Mouse (Mus musculus) lung, postnatal 0 days (tissue): ENCODE data around the gene Pik3r5. TPM values are rescaled to one million over a fixed set of nuclear protein-coding genes. Genes with fewer than 3 reads are reported as not detected.

ENCODE experiments used
- ATAC-seq: fragments of 200-750 bp; cut with Nextera tagmentation; 2 replicates; pipeline ENCODE4 v1.8.0; 2017; ENCODE audit warnings: moderate library complexity
- DNase-seq: peaks from one replicate; pipeline ENCODE4 v3.0.0-alpha.2; 2016; ENCODE audit warnings: low spot score
- H3K27ac ChIP-seq: fragments of 300-500 bp; sonication (generic); 2 replicates; pipeline ENCODE4 v1.5.1; 2014; ENCODE audit warnings: antibody characterized with exemption, mild to moderate bottlenecking, low read length, mixed read lengths
- H3K27me3 ChIP-seq: fragments of 300-500 bp; sonication (generic); replicated peaks from 2 replicates; pipeline ENCODE4 v1.6.1; 2014; ENCODE audit warnings: low read length, mixed read lengths; ENCODE audit not compliant: insufficient read depth
- H3K36me3 ChIP-seq: fragments of 300-500 bp; sonication (generic); 2 replicates; pipeline ENCODE4 v1.6.1; 2014; ENCODE audit warnings: low read length, mixed read lengths; ENCODE audit not compliant: insufficient read depth
- H3K4me1 ChIP-seq: fragments of 300-500 bp; sonication (generic); 2 replicates; pipeline ENCODE4 v1.6.1; 2014; ENCODE audit warnings: antibody characterized with exemption, low read depth, low read length, mixed read lengths; ENCODE audit not compliant: insufficient read depth
- H3K4me2 ChIP-seq: fragments of 300-500 bp; sonication (generic); replicated peaks from 2 replicates; pipeline ENCODE4 v1.6.1; 2014; ENCODE audit warnings: low read depth, mild to moderate bottlenecking, low read length, moderate library complexity, mixed read lengths
- H3K4me3 ChIP-seq: fragments of 300-500 bp; sonication (generic); 2 replicates; pipeline ENCODE4 v1.5.1; 2014; ENCODE audit warnings: low read depth, low read length
- H3K9ac ChIP-seq: fragments of 300-500 bp; sonication (generic); replicated peaks from 2 replicates; pipeline ENCODE4 v1.6.1; 2014; ENCODE audit warnings: low read depth, mild to moderate bottlenecking
- H3K9me3 ChIP-seq: fragments of 300-500 bp; sonication (generic); 2 replicates; pipeline ENCODE4 v1.6.1; 2016; ENCODE audit warnings: low read length, mixed read lengths
- CTCF ChIP-seq: IDR thresholded peaks from 2 replicates; pipeline ENCODE4 v1.5.1; 2016; ENCODE audit warnings: antibody characterized with exemption, mild to moderate bottlenecking
- EP300 ChIP-seq: IDR thresholded peaks from 2 replicates; pipeline ENCODE4 v1.6.1; 2016; ENCODE audit warnings: antibody characterized with exemption, mild to moderate bottlenecking, control low read depth
- WGBS: fragments of 180-500 bp; shearing (Covaris S2); extraction: QIAGEN DNeasy Blood & Tissue Kit; methylation state at CpG from one replicate; pipeline ENCODE4 v1.1.7; 2014; 5-methylcytosine and 5-hydroxymethylcytosine counted together
- polyA plus RNA-seq: library from polyadenylated mRNA; unstranded; fragments of >200 nt; fragmentation: Nextera tagmentation; extraction: Ambion mirVana; gene quantifications from 2 replicates; pipeline ENCODE4 v1.2.1, GENCODE M21; 2015

Gene Pik3r5
- polyA plus RNA-seq, 1 experiment from 2014 or later = 1.1 TPM

DNA sequence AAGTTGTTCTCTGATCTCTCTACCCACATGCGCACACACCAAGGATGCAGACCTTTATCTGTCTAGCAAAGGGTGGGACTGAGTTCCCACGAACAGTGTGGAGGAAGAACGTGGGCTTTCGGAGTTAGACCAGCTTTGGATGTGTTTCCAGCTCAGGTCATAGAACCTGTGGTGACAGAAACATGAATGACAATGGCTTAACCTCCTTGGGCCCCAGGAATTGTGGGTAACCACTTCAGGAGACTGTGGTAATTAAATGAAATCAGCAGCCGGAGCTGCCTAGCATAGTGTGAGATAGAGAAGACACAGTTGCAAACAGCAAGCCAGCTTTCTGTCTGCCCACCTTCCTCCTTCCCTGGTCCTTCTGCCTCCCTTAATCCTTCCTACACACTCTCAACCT is 32.3 kb downstream of the Pik3r5 start:
- Histone ChIP-seq H3K4me3 (no peak overlapping the region), H3K9ac (no peak overlapping the region), H3K27ac (no peak overlapping the region), H3K4me2 (no peak overlapping the region), H3K36me3 (no peaks in the 10 kb centered on the region), H3K9me3 (no peaks in the 10 kb centered on the region), H3K27me3 (no peaks in the 10 kb centered on the region), H3K4me1 (no peaks in the 10 kb centered on the region)
- WGBS = 66% methylated on average over 5 of the region's 5 CpGs
- no peak for TF ChIP-seq CTCF
- no peak for TF ChIP-seq EP300
- no peak for DNase-seq
- ATAC-seq = no peak

DNA sequence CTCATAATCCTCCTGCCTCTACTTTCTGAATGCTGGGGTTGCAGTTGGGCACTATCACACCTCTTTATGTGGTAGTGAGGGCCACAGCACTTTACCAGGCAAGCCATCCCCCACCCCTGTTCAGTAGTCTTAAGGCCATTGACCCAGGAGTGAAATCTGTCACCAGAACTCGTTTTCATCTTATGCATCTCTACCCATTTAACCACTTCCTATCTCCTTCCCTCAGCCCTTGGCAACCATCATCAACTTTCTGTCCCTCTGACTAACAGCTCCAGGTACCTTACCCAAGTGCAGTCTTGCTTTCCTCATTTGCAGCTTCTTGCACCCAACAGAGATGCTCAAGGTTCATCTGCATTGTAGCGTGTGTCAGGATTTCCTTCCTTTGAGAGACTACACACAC is 33.2 kb downstream of the Pik3r5 start:
- no peak for TF ChIP-seq CTCF
- no peak for TF ChIP-seq EP300
- ATAC-seq = no peak

DNA sequence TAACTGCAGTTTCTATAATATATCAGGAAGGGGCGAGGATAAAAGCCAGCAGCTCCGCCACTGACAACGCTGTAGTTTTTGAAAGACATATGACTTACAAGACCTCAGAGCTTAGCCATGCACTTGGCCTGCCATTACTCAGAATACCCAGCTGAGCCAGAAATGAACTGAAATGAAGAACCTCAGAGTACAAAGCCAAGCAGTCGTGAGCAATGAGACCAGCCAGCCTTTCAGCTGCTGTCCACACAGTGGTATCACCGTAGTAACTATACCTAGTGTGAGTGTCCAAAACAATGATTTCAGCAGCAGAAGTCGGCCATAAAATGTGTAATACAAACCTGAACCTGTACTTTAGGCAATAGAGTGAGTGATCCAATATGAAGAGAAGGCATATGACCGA is 35.5 kb downstream of the Pik3r5 start:
- no peak overlapping the region for H3K27ac ChIP-seq
- no peak for DNase-seq
- WGBS = 84% methylated on average over 7 of the region's 7 CpGs
- ATAC-seq = no peak
- H3K27me3 ChIP-seq = no peaks in the 10 kb centered on the region
- H3K36me3 ChIP-seq = no peaks in the 10 kb centered on the region
- H3K4me2 ChIP-seq = no peak overlapping the region
- TF ChIP-seq EP300 = no peak
- no peak for TF ChIP-seq CTCF
- H3K4me3 ChIP-seq = no peak overlapping the region
- no peak overlapping the region for H3K9ac ChIP-seq
- no peaks in the 10 kb centered on the region for H3K4me1 ChIP-seq
- no peaks in the 10 kb centered on the region for H3K9me3 ChIP-seq

More for the DNA sequence above, 33.2 kb downstream of the Pik3r5 start:
- no peaks in the 10 kb centered on the region for H3K27me3 ChIP-seq
- H3K9me3 ChIP-seq = no peaks in the 10 kb centered on the region
- H3K4me1 ChIP-seq = no peaks in the 10 kb centered on the region
- no peak overlapping the region for H3K4me2 ChIP-seq
- DNase-seq = no peak
- no peaks in the 10 kb centered on the region for H3K36me3 ChIP-seq
- H3K27ac ChIP-seq = no peak overlapping the region
- 55% methylated on average over 2 of the region's 2 CpGs for WGBS
- no peak overlapping the region for H3K4me3 ChIP-seq
- no peak overlapping the region for H3K9ac ChIP-seq

- Histone ChIP-seq H3K4me3 (no peak overlapping the region), H3K9ac (no peak overlapping the region), H3K4me2 (no peak overlapping the region), H3K27ac (no peak overlapping the region), H3K9me3 (no peaks in the 10 kb centered on the region), H3K27me3 (no peaks in the 10 kb centered on the region), H3K4me1 (no peaks in the 10 kb centered on the region), H3K36me3 (no peaks in the 10 kb centered on the region)
- no peak for DNase-seq
- TF ChIP-seq EP300 = no peak
- no peak for TF ChIP-seq CTCF
- WGBS = 56% methylated on average over 9 of the region's 9 CpGs
- no peak for ATAC-seq
Observed at GRCm38 (mm10) chr11:68467962-68468612, 36.2 kb downstream of the Pik3r5 start.

DNA sequence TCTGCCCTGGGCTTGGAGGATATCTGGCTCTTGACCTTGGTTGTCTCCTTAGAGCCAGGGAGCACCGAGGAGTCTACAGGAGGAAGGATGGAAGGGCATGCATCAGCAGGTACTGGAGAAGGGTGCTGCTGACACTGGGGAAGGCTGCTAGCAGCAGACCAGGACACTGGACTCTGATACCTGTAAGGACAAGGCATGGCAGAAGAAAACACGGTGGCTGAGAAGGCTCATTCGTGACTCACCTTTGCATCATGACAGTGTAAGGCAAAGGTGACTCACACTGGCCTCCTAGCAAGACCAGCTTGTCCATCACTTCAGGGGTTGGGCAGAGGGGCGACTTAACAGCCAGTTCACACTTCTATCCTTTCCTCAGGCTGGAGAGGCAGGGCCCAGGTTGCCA is 37.0 kb downstream of the Pik3r5 start:
- DNase-seq = no peak
- no peak overlapping the region for H3K4me3 ChIP-seq
- no peaks in the 10 kb centered on the region for H3K4me1 ChIP-seq
- H3K4me2 ChIP-seq = no peak overlapping the region
- H3K27me3 ChIP-seq = no peaks in the 10 kb centered on the region
- no peaks in the 10 kb centered on the region for H3K9me3 ChIP-seq
- WGBS = 78% methylated on average over 4 of the region's 4 CpGs
- H3K27ac ChIP-seq = no peak overlapping the region
- no peak for ATAC-seq
- no peaks in the 10 kb centered on the region for H3K36me3 ChIP-seq
- H3K9ac ChIP-seq = no peak overlapping the region
- TF ChIP-seq CTCF (no peak), EP300 (no peak)

DNA sequence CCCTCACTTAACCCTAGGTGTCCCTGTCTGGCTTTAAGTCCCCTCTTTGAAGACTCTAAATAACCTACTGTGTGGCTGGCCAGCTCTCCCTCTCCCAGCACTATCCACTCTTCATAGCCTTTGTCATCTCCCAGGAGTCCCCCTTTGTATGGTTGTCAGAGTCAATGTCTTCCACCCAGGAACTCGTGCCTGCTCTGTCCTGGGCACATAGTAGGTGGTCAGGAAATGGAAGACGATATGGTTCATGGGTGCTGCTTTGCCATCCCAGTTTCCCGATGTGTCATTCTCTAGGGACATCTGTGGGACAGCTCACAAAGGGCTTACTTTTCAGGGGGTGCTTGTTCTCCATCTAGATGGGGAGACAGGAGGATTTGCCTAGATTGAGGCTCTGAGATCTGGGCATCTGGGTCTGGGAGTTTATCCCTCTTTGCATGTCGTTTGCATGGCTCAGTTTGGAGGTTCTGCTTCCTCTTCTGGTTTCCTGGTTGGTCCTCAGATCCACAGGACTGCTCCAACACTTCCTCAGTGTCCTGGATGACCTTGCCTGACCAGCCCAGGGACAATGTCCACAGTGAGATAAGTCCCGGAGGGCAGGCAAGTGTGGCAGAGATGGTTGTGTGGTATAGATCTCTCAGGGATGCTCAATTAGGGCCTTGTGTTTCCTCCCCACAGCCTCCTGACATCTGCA is 40.4 kb downstream of the Pik3r5 start:
- Histone ChIP-seq H3K27me3 (no peaks in the 10 kb centered on the region), H3K9ac (no peak overlapping the region), H3K9me3 (no peaks in the 10 kb centered on the region), H3K4me3 (no peak overlapping the region), H3K27ac (no peak overlapping the region), H3K4me2 (no peak overlapping the region), H3K4me1 (no peaks in the 10 kb centered on the region), H3K36me3 (no peaks in the 10 kb centered on the region)
- no peak for TF ChIP-seq EP300
- no peak for TF ChIP-seq CTCF
- DNase-seq (no peak), ATAC-seq (no peak)
- WGBS = 63% methylated on average over 5 of the region's 5 CpGs
